In genomic region chr5:136051231-136052085, GRCm38 (mm10) we compare ENCODE assay signal across 8 mouse cellular contexts. TPM values are rescaled to one million over a fixed set of nuclear protein-coding genes. Genes with fewer than 3 reads are reported as not detected.
DNase-seq lines count a peak whose midpoint lies in the region; ATAC-seq and TF ChIP-seq lines count a peak whose summit lies in the region.

No protein-coding gene starts in this region.

- H3K4me2 ChIP-seq in forebrain, embryonic 15.5 days (replicated peaks), result no peak overlapping the region
- no peak overlapping the region; the same call in 1 of the 2 replicates for H3K4me2 ChIP-seq in intestine, postnatal 0 days (replicated peaks; ENCODE audit: low read depth)
- H3K4me2 ChIP-seq in stomach, embryonic 16.5 days (ENCODE audit: low read depth, low read length), result peak overlapping the region; percentile 27; the same call in 1 of the 2 replicates

- no peaks in the 10 kb centered on the region for H3K27me3 ChIP-seq in forebrain, embryonic 10.5 days (ENCODE audit: poor library complexity, severe bottlenecking)
- no peaks in the 10 kb centered on the region for H3K27me3 ChIP-seq in forebrain, embryonic 15.5 days
- H3K27me3 ChIP-seq in intestine, postnatal 0 days (replicated peaks; ENCODE audit: control insufficient read depth, insufficient read depth, low read length), result no peaks in the 10 kb centered on the region
- H3K27me3 ChIP-seq in stomach, embryonic 16.5 days (ENCODE audit: control insufficient read depth, insufficient read depth, low read length), result no peaks in the 10 kb centered on the region

- DNase-seq in forebrain, embryonic 10.5 days (ENCODE audit: extremely low spot score, low spot score), result peak; percentile 82
- peak; percentile 72 for DNase-seq in adrenal gland, postnatal 25 days
- peak; percentile 96 for DNase-seq in heart, adult 11 months
- peak; percentile 75 for DNase-seq in lung, postnatal 10 days

- H3K9me3 ChIP-seq in forebrain, embryonic 10.5 days, result 0 out of 2 replicates have a peak, but pooled peaks cover 3% of the 10 kb centered on the region
- H3K9me3 ChIP-seq in forebrain, embryonic 15.5 days, result no peaks in the 10 kb centered on the region
- H3K9me3 ChIP-seq in intestine, postnatal 0 days (ENCODE audit: control insufficient read depth), result no peaks in the 10 kb centered on the region
- no peaks in the 10 kb centered on the region for H3K9me3 ChIP-seq in stomach, embryonic 16.5 days (replicated peaks; ENCODE audit: control insufficient read depth, low read length)

- H3K4me1 ChIP-seq in forebrain, embryonic 10.5 days, result peaks cover 35% of the 10 kb centered on the region
- peaks cover 11% of the 10 kb centered on the region for H3K4me1 ChIP-seq in forebrain, embryonic 15.5 days
- no peaks in the 10 kb centered on the region for H3K4me1 ChIP-seq in intestine, postnatal 0 days (replicated peaks; ENCODE audit: control insufficient read depth, insufficient read depth, low read length)
- peaks cover 16% of the 10 kb centered on the region for H3K4me1 ChIP-seq in stomach, embryonic 16.5 days (ENCODE audit: control insufficient read depth, insufficient read depth, low read length)

- ATAC-seq in forebrain, embryonic 15.5 days (replicated peaks), result no peak
- ATAC-seq in intestine, postnatal 0 days, result peak; percentile 17; the same call in 1 of the 2 replicates
- ATAC-seq in stomach, embryonic 16.5 days (ENCODE audit: insufficient read depth, low FRiP score), result peak; percentile 87
- no peak for ATAC-seq in erythroblast, adult 5-6 weeks (replicated peaks; ENCODE audit: low FRiP score, poor library complexity, severe bottlenecking)

- no peak for TF ChIP-seq CTCF in intestine, postnatal 0 days (IDR thresholded peaks at IDR 0.05; ENCODE audit: low read depth)

- H3K27ac ChIP-seq in forebrain, embryonic 10.5 days, result peak overlapping the region; percentile 93
- H3K27ac ChIP-seq in forebrain, embryonic 15.5 days (replicated peaks), result no peak overlapping the region
- H3K27ac ChIP-seq in intestine, postnatal 0 days (ENCODE audit: low read depth, low read length), result no peak overlapping the region
- H3K27ac ChIP-seq in stomach, embryonic 16.5 days (ENCODE audit: low read length), result peak overlapping the region; percentile 86

- WGBS in forebrain, embryonic 10.5 days, result 7% methylated on average over 10 of the region's 10 CpGs
- 5% methylated on average over 10 of the region's 10 CpGs for WGBS in forebrain, embryonic 15.5 days
- 24% methylated on average over 10 of the region's 10 CpGs for WGBS in intestine, postnatal 0 days
- 9% methylated on average over 10 of the region's 10 CpGs for WGBS in stomach, embryonic 16.5 days

- peak overlapping the region; percentile 34 for H3K4me3 ChIP-seq in forebrain, embryonic 10.5 days
- no peak overlapping the region for H3K4me3 ChIP-seq in forebrain, embryonic 15.5 days
- H3K4me3 ChIP-seq in intestine, postnatal 0 days (ENCODE audit: low read depth, low read length), result no peak overlapping the region
- H3K4me3 ChIP-seq in stomach, embryonic 16.5 days (replicated peaks; ENCODE audit: low read length), result no peak overlapping the region

- no peak overlapping the region for H3K9ac ChIP-seq in forebrain, embryonic 15.5 days (replicated peaks)
- no peak overlapping the region for H3K9ac ChIP-seq in intestine, postnatal 0 days (ENCODE audit: low read depth, low read length)
- H3K9ac ChIP-seq in stomach, embryonic 16.5 days (ENCODE audit: low read length), result no peak overlapping the region; the same call in 1 of the 2 replicates

- H3K36me3 ChIP-seq in forebrain, embryonic 10.5 days (replicated peaks), result no peaks in the 10 kb centered on the region
- no peaks in the 10 kb centered on the region for H3K36me3 ChIP-seq in forebrain, embryonic 15.5 days
- no peaks in the 10 kb centered on the region for H3K36me3 ChIP-seq in intestine, postnatal 0 days (ENCODE audit: control insufficient read depth, insufficient read depth)
- no peaks in the 10 kb centered on the region for H3K36me3 ChIP-seq in stomach, embryonic 16.5 days (ENCODE audit: control insufficient read depth, insufficient read depth, low read length)

RNA-seq across cellular contexts. Expression of gene Upk3bl, which starts 2.8 kb away (rescaled TPM):
- 1.5 and 1.7 TPM in 2 replicates for polyA plus RNA-seq in forebrain, embryonic 10.5 days (2016; fragmentation: Nextera tagmentation; extraction: Ambion mirVana)
- polyA plus RNA-seq in forebrain, embryonic 15.5 days (2015; fragmentation: Nextera tagmentation; extraction: Ambion mirVana), result not detected in 2 replicates
- not detected in 2 replicates for total RNA-seq in adrenal gland, postnatal 25 days (2021)
- polyA plus RNA-seq in intestine, postnatal 0 days (2015; fragmentation: Nextera tagmentation; extraction: Ambion mirVana), result 0.39 TPM in 1 of 2 replicates, not detected in the other
- 190 and 227 TPM in 2 replicates for polyA plus RNA-seq in stomach, embryonic 16.5 days (2015; fragmentation: Nextera tagmentation; extraction: Ambion mirVana)
- not detected in 2 replicates for total RNA-seq in erythroblast, adult 5-6 weeks (2015; ENCODE audit: low replicate concordance)
- not detected in 2 replicates for total RNA-seq in erythroblast, adult 5-6 weeks (2017; ENCODE audit: low replicate concordance)

RNA-seq across cellular contexts. Expression of gene Upk3b, which starts 13.2 kb away (rescaled TPM):
- polyA plus RNA-seq in forebrain, embryonic 10.5 days (2016; fragmentation: Nextera tagmentation; extraction: Ambion mirVana), result 0.09 TPM in 1 of 2 replicates, not detected in the other
- polyA plus RNA-seq in forebrain, embryonic 15.5 days (2015; fragmentation: Nextera tagmentation; extraction: Ambion mirVana), result not detected in 2 replicates
- total RNA-seq in adrenal gland, postnatal 25 days (2021), result 1.4 and 3.0 TPM in 2 replicates
- polyA plus RNA-seq in intestine, postnatal 0 days (2015; fragmentation: Nextera tagmentation; extraction: Ambion mirVana), result 18.3 and 21.3 TPM in 2 replicates
- 34.0 and 38.2 TPM in 2 replicates for polyA plus RNA-seq in stomach, embryonic 16.5 days (2015; fragmentation: Nextera tagmentation; extraction: Ambion mirVana)
- total RNA-seq in erythroblast, adult 5-6 weeks (2015; ENCODE audit: low replicate concordance), result not detected in 2 replicates
- total RNA-seq in erythroblast, adult 5-6 weeks (2017; ENCODE audit: low replicate concordance), result 0.14 TPM in 1 of 2 replicates, not detected in the other

RNA-seq across cellular contexts. Expression of gene Rasa4, which starts 32.3 kb away (rescaled TPM):
- 3.8 and 5.1 TPM in 2 replicates for polyA plus RNA-seq in forebrain, embryonic 10.5 days (2016; fragmentation: Nextera tagmentation; extraction: Ambion mirVana)
- polyA plus RNA-seq in forebrain, embryonic 15.5 days (2015; fragmentation: Nextera tagmentation; extraction: Ambion mirVana), result 6.0 and 6.3 TPM in 2 replicates
- 13.8 and 19.1 TPM in 2 replicates for total RNA-seq in adrenal gland, postnatal 25 days (2021)
- polyA plus RNA-seq in intestine, postnatal 0 days (2015; fragmentation: Nextera tagmentation; extraction: Ambion mirVana), result 8.1 and 8.7 TPM in 2 replicates
- polyA plus RNA-seq in stomach, embryonic 16.5 days (2015; fragmentation: Nextera tagmentation; extraction: Ambion mirVana), result 9.6 and 9.7 TPM in 2 replicates
- 1.9 and 3.3 TPM in 2 replicates for total RNA-seq in erythroblast, adult 5-6 weeks (2015; ENCODE audit: low replicate concordance)
- total RNA-seq in erythroblast, adult 5-6 weeks (2017; ENCODE audit: low replicate concordance), result 4.3 TPM in 2 replicates

RNA-seq across cellular contexts. Expression of gene Dtx2, which starts 56.9 kb away (rescaled TPM):
- polyA plus RNA-seq in forebrain, embryonic 10.5 days (2016; fragmentation: Nextera tagmentation; extraction: Ambion mirVana), result 33.9 and 41.1 TPM in 2 replicates
- polyA plus RNA-seq in forebrain, embryonic 15.5 days (2015; fragmentation: Nextera tagmentation; extraction: Ambion mirVana), result 26.6 and 27.6 TPM in 2 replicates
- 12.4 and 13.4 TPM in 2 replicates for total RNA-seq in adrenal gland, postnatal 25 days (2021)
- 10.5 TPM in 2 replicates for polyA plus RNA-seq in intestine, postnatal 0 days (2015; fragmentation: Nextera tagmentation; extraction: Ambion mirVana)
- 23.7 and 24.5 TPM in 2 replicates for polyA plus RNA-seq in stomach, embryonic 16.5 days (2015; fragmentation: Nextera tagmentation; extraction: Ambion mirVana)
- 3.8 and 22.1 TPM in 2 replicates for total RNA-seq in erythroblast, adult 5-6 weeks (2015; ENCODE audit: low replicate concordance)
- total RNA-seq in erythroblast, adult 5-6 weeks (2017; ENCODE audit: low replicate concordance), result 2.3 TPM in 1 of 2 replicates, not detected in the other

Comparison
In these comparisons a context has a peak if more than half of its experiments do, and no peak if none do; other contexts are left out.
1. H3K27ac ChIP-seq: peak in forebrain, embryonic 10.5 days (single experiment) and stomach, embryonic 16.5 days (single experiment); none in forebrain, embryonic 15.5 days (single experiment) and intestine, postnatal 0 days (single experiment).
2. ATAC-seq: peak in intestine, postnatal 0 days (single experiment) and stomach, embryonic 16.5 days (single experiment); none in forebrain, embryonic 15.5 days (single experiment) and erythroblast, adult 5-6 weeks (single experiment).
3. RNA of gene Upk3bl, which starts 2.8 kb away (polyA plus RNA-seq): 190 to 227 TPM in stomach, embryonic 16.5 days; 1.5 to 1.7 TPM in forebrain, embryonic 10.5 days, 0.39 TPM in intestine, postnatal 0 days and not detected in forebrain, embryonic 15.5 days; every median in the first group is over 10 times any median in the second.
4. RNA of gene Upk3b, which starts 13.2 kb away (polyA plus RNA-seq): 34.0 to 38.2 TPM in stomach, embryonic 16.5 days and 18.3 to 21.3 TPM in intestine, postnatal 0 days; 0.09 TPM in forebrain, embryonic 10.5 days and not detected in forebrain, embryonic 15.5 days; every median in the first group is over 10 times any median in the second.
5. Peak in every context shown above with its lines, with median percentiles within 50 percentile points of each other: DNase-seq.